Mouse (Mus musculus): ENCODE data around the gene Eif6.
"Not testable (repeated sequence)": the region's sequence is repeated elsewhere in the genome, so short reads cannot be mapped to it uniquely, and the experiment has no call there.

Gene Eif6

DNA sequence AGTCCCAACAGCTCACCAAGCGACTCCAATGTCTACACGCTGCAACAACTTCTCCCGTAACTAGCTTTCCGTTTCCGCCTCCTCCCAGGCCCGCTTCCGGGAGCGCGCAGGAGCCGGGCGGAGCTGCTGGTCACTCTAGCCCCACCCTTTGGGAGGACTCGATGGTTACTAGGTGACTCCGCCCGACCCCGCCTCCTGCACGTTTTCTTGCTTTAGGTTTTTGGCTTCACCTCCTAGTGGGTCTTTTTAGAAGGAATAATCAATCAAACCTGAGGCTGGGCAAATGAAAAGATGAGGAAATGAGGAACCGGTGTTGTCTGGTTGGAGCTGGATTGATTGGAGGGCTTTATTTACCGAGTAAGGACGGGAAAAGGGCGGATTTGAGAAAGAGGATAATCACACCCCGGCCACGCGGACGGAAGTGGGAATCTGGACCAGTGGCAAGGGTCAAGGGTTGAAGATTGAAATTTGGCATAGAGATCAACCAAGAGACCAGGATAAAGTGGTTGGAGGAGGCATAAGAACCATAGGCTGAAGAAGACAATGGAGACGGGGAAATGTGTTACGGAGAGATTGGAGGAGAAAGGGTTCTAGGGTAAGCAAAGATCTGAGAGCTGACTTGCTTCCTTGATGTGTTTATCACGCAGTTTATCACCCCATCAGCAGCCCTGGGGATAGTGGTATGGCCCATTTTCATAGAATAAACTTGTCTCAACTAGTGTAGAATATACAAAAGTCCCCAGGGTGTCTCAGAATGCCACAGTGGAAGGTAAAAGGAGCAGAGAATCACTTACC is at the start of gene Eif6:
TSS of gene Eif6 (minus strand) at position 296 of the 795 bp plus-strand sequence.
- peak; percentile 80 for DNase-seq (ENCODE audit: low spot score)

DNA sequence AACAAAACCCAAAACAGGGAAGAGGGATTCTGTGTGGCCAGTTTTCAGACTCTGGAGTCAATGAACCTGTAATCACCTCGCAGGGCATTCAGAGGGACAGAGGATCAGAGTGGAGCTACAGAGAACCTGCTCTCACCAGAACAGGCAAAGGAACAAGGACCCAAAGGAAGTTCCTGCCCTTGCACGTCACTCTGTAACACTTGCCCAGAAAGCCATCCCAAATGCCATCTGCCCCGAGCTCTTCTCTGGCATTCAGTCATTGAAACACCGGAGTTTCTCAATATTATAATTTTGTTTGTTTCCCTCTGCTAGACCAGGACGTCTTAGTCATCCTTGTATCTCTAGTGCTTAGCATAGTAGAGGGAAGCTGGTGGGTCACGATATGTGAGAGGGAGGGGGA is 46.9 kb upstream of the Eif6 start:
- DNase-seq (ENCODE audit: low spot score), result no peak

DNA sequence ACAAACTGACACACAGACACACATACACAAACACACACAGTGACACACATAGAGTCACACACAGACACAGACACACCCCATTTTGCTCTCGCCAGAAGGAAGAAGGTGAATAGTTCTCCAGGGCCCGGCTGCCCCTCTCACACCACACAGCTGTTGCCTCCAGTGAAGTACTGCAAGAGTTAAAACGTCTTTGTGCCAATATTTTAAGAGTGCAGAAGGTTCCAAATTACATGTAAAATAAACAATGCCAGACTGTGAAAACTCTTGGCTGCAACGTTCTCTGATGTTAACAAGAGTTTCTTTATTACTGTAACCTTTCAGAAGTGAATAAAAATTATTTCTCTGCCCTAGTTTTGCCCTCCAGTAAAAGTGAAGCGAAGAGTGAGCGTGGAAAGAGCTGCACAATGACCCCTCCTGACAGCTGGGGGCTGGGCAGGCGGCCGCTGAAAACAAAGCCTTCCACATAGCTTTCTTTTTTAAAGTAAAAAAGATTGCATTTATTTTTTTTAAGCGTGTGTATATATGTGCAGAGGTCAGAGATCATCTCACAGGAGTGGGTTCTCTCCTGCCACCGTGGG is 46.3 kb upstream of the Eif6 start:
- DNase-seq (ENCODE audit: low spot score), result no peak

DNA sequence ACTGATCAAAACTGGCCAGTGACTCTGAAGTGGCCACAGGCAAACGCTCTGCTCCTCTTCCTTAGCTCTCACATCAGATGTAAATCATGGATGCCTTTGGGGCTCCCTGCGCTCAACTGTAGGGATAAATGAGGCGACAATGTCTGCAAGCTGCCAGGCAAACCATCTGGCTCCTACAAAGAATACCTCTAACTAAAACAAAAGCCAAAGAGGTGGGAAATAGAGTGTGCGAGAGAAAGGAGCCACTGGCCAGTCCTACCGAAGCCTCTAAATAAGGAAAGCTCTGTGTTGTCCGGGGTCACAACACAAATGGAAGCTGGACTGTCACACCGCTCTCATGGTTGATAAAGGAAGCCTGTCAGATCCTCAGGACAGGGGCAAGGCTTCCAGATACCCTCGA is 45.8 kb upstream of the Eif6 start:
- no peak for DNase-seq (ENCODE audit: low spot score)

DNA sequence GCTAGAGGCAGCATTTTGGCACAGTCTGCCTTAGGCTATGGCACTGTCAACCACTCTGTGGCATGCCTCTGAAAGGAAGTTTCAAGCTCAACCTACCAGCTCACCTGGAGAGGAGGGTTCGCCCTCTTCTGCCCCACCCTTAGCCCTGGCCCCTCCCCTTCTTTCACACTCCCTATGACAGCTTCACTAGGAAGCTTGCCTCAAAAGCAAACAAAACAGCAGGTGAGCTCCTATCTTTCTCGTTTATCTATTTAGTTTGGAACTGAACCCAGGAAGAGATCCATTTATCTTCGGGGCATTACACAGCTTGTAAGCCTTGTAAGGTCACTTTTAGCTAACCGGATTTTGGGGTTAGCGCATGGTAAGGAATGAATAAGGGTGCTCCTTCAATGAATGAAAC is 43.0 kb upstream of the Eif6 start:
- DNase-seq (ENCODE audit: low spot score), result no peak

DNA sequence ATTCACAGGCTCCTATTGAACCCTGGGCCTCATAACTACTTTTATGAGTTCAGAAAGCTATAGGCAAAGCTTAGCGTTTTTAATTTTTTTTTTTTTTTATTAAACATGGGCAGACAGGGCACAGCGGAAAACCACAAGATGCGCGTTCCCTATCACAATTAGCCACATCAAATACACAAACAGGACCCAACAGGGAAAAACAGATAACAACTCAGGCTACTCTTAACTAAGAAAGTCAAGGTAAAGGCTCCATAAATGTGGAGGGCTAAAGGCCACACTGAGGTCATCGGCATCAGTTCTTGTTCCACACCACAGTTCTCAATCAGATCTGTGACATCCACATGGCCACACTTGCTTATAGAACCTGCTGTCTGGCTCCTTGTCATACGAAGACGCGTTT is 41.6 kb upstream of the Eif6 start:
- DNase-seq (ENCODE audit: low spot score), result no peak

DNA sequence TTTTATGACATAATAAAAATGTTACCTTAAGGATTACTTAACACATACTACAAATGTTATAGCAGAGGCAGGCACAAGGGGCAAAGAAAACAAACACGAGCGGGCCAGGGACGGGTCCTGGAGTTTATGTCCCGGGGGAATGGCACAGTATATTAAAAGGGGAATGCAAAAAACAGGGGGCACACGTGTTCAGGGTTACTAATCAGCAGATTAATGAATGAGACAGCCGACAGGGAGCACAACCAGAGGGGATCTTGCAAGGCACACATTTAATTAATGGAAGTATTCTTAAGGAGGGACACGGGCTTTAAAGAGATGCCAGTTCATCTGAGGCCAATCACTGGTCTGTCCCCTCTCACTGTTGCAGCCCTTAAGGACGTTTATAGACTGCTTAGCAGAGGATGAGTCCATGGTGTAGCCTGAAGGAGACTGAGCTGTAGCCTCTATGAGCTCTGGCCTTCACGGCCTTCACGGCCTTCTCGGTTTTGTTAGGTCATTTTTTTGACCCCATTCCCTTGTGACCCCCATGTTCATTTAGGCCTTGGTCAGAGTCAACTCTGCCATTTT is 36.7 kb upstream of the Eif6 start:
- DNase-seq (ENCODE audit: low spot score), result no peak

DNA sequence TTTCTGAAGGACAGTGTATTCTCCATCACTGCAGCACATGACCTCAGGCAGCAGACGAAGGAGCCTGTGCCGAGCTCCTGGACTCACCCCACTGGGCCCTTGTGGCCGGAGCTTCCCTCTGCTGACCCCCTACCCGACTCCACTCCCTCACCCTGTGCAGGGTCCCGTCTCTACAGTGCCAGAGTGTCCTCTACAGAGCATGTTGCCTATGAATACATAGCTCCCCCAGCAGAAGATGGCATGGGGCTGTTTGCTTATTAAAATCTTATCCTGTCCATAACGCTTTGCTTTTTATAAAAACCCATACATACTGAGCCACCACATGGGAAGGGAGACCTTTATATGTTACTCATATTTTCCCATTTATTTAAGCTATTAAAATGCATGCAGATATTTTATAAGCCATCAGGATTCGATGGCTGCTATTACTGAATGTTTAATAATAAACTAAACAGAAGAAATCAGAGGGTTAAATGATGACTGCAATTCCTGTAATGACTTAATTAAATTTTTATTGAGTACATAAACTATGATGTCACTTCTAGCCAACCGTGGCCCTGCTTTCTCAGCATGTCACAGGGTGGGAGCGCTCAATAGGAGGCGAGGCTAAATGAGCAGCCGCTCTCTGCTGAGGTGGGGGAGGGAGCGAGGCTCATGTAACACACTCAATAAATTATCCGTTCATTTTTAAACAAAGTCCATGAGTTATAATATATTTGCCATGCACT is 36.0 kb upstream of the Eif6 start:
- DNase-seq (ENCODE audit: low spot score), result no peak

DNA sequence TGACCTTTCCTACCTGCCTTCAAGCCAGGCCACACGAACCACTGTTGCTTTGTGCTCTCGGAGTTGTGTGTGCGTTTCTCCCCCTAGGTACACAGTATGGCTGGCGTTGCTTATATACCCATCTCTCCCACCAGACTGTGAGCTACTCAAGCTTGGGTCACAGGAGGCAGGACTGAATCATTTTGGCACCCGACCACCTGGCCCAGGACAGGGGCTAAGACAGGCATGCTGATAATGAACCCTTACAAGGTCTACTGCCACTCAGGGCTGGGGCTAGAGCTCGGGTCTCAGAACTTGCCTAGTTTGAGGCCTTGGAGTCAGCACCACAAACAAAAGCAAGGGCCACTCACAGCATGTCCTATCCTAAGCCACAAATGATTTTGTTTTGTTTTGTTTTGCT is 34.9 kb upstream of the Eif6 start:
- DNase-seq (ENCODE audit: low spot score), result peak; percentile 47

DNA sequence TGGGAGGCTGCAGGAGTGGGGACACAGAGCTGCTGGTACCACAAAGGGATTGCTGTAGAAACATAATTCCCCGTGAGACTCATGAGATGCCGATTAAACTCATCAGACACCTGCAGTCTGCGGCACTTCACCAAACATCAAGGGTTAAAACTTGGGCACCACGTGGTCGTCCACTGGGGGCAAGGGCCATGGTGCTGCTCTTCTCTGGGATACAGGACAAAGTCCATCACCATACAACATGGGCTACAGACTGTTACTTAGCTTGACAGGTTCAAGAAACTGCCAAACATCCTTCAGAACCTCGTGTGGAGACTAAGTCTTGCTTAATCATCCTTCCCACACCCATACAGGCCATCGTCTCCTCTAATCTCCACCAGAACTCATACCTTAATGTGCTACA is 33.4 kb upstream of the Eif6 start:
- DNase-seq (ENCODE audit: low spot score), result no peak

DNA sequence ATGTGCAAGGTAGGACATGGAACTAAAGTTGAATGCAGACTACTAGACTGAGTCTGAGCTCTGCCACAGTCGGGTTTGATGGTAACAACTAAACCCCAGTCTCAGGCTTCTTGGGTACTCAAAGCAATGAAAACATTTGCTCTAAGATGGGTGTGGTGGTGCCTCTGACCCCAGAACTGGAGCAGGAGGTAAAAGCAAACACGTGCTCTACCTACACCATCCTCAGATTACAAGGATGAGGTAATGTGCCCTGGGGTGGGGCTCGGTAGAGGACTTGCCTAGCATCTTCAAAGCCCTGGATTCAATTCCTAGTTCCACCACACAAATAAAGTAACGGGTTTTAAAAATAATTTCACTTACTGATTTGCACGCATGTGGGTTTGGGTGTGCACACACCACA is 25.8 kb upstream of the Eif6 start:
- no peak for DNase-seq (ENCODE audit: low spot score)

DNA sequence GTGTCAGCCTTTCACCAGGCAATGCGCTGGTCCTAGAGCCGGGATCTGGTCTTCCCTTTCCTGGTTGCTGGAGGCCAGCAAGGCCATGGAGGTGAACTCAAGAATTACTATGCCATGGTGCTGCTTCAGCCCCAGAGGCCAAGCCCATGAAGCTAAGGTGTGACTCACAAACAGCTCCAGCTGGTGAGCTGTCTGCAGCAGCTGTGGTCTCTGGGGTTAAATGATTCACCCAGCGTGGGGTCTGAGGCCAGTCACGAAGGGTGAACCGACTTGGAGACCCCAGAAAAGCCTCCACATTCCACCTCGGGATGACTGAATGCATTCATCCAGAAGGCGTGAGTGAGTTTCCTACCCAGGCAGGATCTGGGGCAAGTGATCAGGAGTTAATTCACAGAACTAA is 23.4 kb upstream of the Eif6 start:
- DNase-seq (ENCODE audit: low spot score), result no peak

DNA sequence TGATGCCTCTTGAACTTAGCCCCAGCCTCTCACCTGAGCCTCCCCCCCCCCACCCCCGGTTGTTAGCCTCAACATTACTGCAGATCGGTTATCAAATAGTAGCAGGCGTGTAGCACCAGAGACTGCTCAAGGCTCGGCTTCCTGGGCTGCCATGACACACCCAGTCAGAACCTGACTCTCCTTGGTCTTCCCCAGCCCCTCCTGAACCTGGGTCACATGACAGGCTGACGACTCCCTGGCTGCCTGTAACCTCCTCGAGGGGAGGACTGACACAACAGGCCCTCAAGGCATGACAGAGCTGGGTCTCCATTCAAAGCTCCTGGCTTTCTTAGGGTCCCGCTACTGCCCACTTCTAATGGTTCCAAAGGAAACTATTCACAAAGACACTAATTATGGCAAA is 22.7 kb upstream of the Eif6 start:
- DNase-seq (ENCODE audit: low spot score), result no peak

DNA sequence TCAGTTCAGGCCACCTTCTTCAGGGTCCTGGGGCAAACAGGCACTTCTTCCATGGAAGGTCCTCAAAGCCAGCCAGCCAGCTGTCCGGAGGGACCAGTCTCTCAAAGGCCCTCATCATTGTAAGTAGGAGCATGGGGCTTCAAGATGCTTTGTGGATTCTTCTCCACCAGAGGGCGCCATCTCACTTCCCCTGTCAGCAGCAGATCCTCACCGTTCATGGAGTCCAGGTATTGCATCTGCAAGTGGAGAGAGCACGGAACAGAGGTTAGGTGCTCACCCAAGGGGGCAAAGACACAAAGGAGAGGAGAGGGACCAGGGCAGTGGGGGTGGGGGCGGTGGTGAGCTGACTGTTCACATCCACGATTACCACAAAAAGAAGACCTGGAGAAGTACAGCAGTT is 21.6 kb upstream of the Eif6 start:
- DNase-seq (ENCODE audit: low spot score), result peak; percentile 36

DNA sequence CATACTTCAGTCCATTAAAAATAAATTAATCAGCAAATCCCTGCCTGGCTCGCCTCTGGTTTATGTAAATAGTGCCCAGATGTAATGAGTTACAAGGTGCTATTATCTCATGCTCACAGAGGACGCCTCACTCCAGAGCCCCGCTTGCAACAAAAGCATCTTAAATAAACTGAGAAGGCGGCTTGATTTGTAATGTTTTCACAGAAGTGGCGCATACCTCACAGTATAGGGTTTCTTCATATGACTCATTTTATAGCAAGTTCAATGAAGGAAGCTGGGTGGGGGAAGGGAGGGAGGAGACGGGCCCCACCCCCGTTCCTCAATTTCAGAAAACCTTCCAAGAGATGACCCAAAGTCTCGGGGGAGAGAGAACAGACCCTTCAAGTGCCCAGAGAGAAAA is 20.2 kb upstream of the Eif6 start:
- no peak for DNase-seq (ENCODE audit: low spot score)

DNA sequence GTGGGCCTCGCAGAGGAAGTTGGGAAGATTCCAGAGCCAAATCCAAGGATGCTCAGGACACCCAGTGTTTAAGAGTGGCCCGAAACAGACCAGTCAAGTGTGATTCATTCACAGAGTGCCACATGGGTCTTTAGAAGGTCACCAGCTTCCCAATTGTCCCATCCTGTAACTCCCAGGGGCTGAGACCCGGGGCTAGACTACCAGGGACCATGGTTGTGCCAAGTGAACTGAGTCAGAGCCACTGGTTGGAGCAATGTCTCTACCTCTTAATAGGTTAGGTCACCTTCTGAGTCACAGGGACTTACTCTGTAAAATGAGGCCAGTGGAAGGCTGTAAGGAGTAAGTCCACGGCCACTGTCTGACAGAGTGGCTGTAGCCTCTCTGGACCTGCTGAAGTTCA is 12.2 kb upstream of the Eif6 start:
- no peak for DNase-seq (ENCODE audit: low spot score)

DNA sequence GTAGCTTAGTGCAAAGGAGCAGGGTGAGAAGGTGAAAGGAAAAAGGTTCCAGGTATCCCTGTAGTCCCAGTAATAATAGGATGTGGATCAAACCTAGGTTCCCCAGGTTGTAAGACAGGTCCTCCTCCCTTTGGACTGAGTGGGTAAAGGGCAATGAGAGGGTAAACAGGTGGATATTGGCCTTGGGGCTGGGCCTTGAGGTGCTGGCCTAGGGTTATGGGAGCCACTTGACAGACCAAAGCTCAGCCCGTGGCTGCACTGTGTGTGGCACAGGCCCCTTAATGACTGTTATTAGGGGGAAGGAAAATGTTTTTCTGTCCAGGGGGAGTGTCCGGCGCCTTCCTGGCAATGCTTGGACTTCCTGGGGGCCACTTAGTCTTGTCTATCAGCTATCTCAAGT is 11.2 kb upstream of the Eif6 start:
- DNase-seq (ENCODE audit: low spot score), result no peak

DNA sequence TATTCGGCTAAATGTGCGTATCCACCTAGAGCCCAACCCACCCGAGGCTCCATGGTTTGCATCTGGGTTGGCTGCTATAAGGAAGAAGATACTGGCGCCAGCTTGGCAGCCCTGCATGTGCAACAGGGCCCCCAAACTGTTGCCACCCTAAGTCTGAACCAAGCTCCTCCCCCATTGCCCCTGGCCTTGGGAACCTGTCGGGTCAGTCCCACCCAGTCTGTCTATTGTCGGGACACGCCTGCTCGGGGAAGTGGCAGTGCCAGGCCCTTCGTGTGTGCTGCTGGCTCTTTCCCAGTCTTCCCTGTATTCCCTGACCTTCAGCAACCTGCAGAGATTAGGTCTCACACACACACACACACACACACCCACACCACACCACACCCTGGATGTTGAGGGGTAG is 8.0 kb upstream of the Eif6 start, which contains the start of gene Fam83c:
TSS of gene Fam83c (minus strand) at position 123 of the 400 bp plus-strand sequence.
- no peak for DNase-seq (ENCODE audit: low spot score)

DNA sequence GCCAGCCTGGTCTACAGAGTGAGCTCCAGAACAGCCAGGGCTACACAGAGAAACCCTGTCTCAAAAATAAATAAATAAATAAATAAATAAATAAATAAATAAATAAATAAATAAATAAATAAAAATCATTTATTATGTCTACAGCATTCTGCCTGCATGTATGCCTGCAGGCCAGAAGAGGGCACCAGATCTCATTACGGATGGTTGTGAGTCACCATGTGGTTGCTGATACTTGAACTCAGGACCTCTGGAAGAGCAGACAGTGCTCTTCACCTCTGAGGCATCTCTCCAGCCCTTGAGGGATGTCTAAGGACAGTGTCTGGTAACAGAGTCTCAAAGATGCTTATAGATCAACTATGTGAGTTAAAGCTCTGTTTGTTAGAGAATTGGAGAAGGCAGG is 5.4 kb upstream of the Eif6 start:
- DNase-seq (ENCODE audit: low spot score), result not testable (repeated sequence)

DNA sequence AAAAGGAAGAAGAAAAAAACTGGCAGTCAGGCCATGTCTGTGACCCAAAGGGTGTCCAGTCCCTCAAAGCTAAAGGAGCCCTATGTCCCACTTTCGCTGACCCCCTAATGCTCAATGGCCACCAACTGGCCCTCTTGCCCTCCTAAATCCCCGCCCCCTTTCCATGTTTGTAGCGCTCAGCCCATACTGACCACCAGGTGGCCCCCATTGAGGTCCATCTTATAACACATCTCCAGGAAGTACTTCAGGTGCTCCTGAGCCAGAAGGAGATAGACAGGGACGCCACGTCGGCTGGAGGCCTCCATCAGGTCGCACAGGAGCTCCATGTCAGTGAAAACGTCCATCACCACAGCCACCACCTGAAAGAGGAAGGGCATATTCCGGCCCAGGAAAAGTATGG is 4.6 kb upstream of the Eif6 start:
- DNase-seq (ENCODE audit: low spot score), result no peak

DNA sequence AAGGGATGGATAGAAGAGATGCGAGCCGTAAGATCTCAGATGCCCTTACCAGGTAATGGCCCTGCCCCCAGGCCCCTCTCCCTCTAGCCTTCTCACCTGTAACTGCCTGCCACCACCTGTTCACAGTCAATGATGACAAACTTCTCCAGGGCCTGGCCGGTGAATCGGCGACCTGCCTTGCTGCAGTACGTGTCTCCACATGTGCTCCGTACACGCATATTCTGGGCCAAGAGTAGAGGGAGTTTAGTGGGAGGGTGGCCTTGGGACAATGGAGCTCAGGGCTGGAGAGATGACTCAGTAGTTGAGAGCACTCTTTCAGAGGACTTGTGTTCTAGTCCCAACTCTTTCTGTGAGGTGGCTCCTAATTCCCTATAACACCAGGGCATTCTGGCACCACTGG is 4.1 kb upstream of the Eif6 start:
- DNase-seq (ENCODE audit: low spot score), result no peak

DNA sequence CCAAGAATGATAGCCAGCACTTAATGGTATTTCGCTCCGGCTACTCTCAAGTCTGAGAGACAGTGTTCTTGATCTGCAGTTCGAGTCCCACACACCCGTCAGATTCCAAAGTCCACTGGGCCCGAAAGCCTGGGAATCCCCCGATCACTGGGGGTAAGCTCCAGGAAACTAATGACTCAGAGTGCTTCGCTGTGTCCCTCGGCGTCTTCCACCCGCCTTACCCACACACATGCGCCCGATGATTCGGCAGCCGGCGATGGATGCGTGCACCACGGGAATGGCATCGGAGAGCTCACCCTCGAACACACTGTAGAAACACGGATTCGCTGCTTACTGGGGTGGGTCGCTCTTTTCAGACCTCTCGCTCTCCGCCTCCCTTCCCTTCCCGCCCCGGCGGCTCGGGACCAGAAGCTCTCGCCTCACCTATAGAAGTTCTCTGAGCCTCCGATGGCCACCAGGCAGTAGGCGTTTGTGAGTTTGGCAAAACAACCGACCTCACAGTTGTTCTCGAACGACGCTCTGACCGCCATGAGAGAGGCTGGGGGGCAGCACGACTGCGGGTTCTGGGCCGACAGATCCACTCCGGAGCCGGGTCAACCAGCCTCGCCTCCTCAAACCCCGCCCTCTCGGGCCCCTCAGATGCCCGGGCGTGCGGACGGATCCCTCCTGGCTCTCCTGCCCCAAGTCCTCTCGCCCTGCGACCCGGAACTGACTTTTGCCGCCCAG is 658 bp downstream of the Eif6 start:
- DNase-seq (ENCODE audit: low spot score), result no peak

Data from ovary, adult 18-20 months (tissue).